Mouse (Mus musculus): ENCODE measurements at regions not wholly inside any gene's neighbourhood (a gene's known extent, or its start where the extent isn't known, plus 50 kb on each side); places are given as distances from the start of the nearest gene placed in this dataset.

GRCm38 (mm10) chrX:11631186-11631913, 303.7 kb downstream of the H2al1j start:
- WGBS = 15% methylated on average over 14 of the region's 14 CpGs
- Histone ChIP-seq H3K4me1 (peaks cover 7% of the 10 kb centered on the region; the same call in 1 of the 2 replicates), H3K36me3 (no peaks in the 10 kb centered on the region), H3K27me3 (peaks cover 18% of the 10 kb centered on the region; the same call in 1 of the 2 replicates), H3K9ac (no peak overlapping the region), H3K4me3 (peak overlapping the region; percentile 16), H3K4me2 (replicated peaks) (peak overlapping the region; percentile 54), H3K9me3 (no peaks in the 10 kb centered on the region), H3K27ac (no peak overlapping the region)
- ATAC-seq (ENCODE audit: low FRiP score, low read depth) = no peak

GRCm38 (mm10) chrX:11632011-11632410, 304.4 kb downstream of the H2al1j start:
- Histone ChIP-seq H3K4me1 (peaks cover 7% of the 10 kb centered on the region; the same call in 1 of the 2 replicates), H3K36me3 (no peaks in the 10 kb centered on the region), H3K9me3 (no peaks in the 10 kb centered on the region), H3K27me3 (peaks cover 21% of the 10 kb centered on the region; the same call in 1 of the 2 replicates), H3K27ac (no peak overlapping the region), H3K4me3 (peak overlapping the region; percentile 16), H3K9ac (no peak overlapping the region), H3K4me2 (replicated peaks) (peak overlapping the region; percentile 54)
- WGBS = 15% methylated on average over 14 of the region's 14 CpGs
- ATAC-seq (ENCODE audit: low FRiP score, low read depth) = no peak

GRCm38 (mm10) chrX:11633823-11634222, 306.2 kb downstream of the H2al1j start:
- H3K9me3 ChIP-seq = no peaks in the 10 kb centered on the region
- H3K9ac ChIP-seq = no peak overlapping the region
- peaks cover 7% of the 10 kb centered on the region; the same call in 1 of the 2 replicates for H3K4me1 ChIP-seq
- H3K36me3 ChIP-seq = no peaks in the 10 kb centered on the region
- H3K27ac ChIP-seq = no peak overlapping the region
- WGBS = 67% methylated on average over 6 of the region's 6 CpGs
- H3K4me2 ChIP-seq (replicated peaks) = no peak overlapping the region
- no peak overlapping the region for H3K4me3 ChIP-seq
- ATAC-seq (ENCODE audit: low FRiP score, low read depth) = no peak
- peaks cover 22% of the 10 kb centered on the region; the same call in 1 of the 2 replicates for H3K27me3 ChIP-seq

GRCm38 (mm10) chrX:11644484-11644883, 316.9 kb downstream of the H2al1j start:
- 71% methylated on average over 6 of the region's 6 CpGs for WGBS
- Histone ChIP-seq H3K9ac (no peak overlapping the region), H3K4me2 (replicated peaks) (no peak overlapping the region), H3K4me3 (no peak overlapping the region), H3K9me3 (no peaks in the 10 kb centered on the region), H3K27me3 (peaks cover 8% of the 10 kb centered on the region; the same call in 1 of the 2 replicates), H3K4me1 (no peaks in the 10 kb centered on the region), H3K36me3 (no peaks in the 10 kb centered on the region), H3K27ac (no peak overlapping the region)
- ATAC-seq (ENCODE audit: low FRiP score, low read depth) = no peak

- no peak overlapping the region for H3K9ac ChIP-seq
- H3K9me3 ChIP-seq = no peaks in the 10 kb centered on the region
- H3K36me3 ChIP-seq = no peaks in the 10 kb centered on the region
- no peak overlapping the region for H3K4me2 ChIP-seq (replicated peaks)
- no peak for ATAC-seq (ENCODE audit: low FRiP score, low read depth)
- H3K27me3 ChIP-seq = peaks cover 8% of the 10 kb centered on the region; the same call in 1 of the 2 replicates
- WGBS = 85% methylated on average over 7 of the region's 7 CpGs
- no peaks in the 10 kb centered on the region for H3K4me1 ChIP-seq
- no peak overlapping the region for H3K27ac ChIP-seq
- no peak overlapping the region for H3K4me3 ChIP-seq
Observed at GRCm38 (mm10) chrX:11646681-11647526, 319.3 kb downstream of the H2al1j start.

GRCm38 (mm10) chrX:11647527-11647836, 319.9 kb downstream of the H2al1j start:
- Histone ChIP-seq H3K4me1 (no peaks in the 10 kb centered on the region), H3K9ac (no peak overlapping the region), H3K27me3 (peaks cover 8% of the 10 kb centered on the region; the same call in 1 of the 2 replicates), H3K4me3 (no peak overlapping the region), H3K27ac (no peak overlapping the region), H3K36me3 (no peaks in the 10 kb centered on the region), H3K9me3 (no peaks in the 10 kb centered on the region), H3K4me2 (replicated peaks) (no peak overlapping the region)
- 38% methylated on average over 1 of the region's 1 CpGs for WGBS
- ATAC-seq (ENCODE audit: low FRiP score, low read depth) = no peak

- Histone ChIP-seq H3K27me3 (peaks cover 14% of the 10 kb centered on the region; the same call in 1 of the 2 replicates), H3K4me3 (no peak overlapping the region), H3K4me2 (replicated peaks) (no peak overlapping the region), H3K27ac (no peak overlapping the region), H3K36me3 (no peaks in the 10 kb centered on the region), H3K9me3 (no peaks in the 10 kb centered on the region), H3K4me1 (peaks cover 15% of the 10 kb centered on the region; the same call in 1 of the 2 replicates), H3K9ac (no peak overlapping the region)
- WGBS = 86% methylated on average over 2 of the region's 2 CpGs
- no peak for ATAC-seq (ENCODE audit: low FRiP score, low read depth)
Observed at GRCm38 (mm10) chrX:11653336-11653735, 325.7 kb downstream of the H2al1j start.

GRCm38 (mm10) chrX:11654976-11655375, 327.4 kb downstream of the H2al1j start:
- Histone ChIP-seq H3K4me2 (replicated peaks) (no peak overlapping the region), H3K36me3 (no peaks in the 10 kb centered on the region), H3K4me1 (peaks cover 15% of the 10 kb centered on the region; the same call in 1 of the 2 replicates), H3K27me3 (peaks cover 18% of the 10 kb centered on the region; the same call in 1 of the 2 replicates), H3K9me3 (no peaks in the 10 kb centered on the region), H3K4me3 (no peak overlapping the region), H3K9ac (no peak overlapping the region), H3K27ac (no peak overlapping the region)
- WGBS = 54% methylated on average over 5 of the region's 5 CpGs
- no peak for ATAC-seq (ENCODE audit: low FRiP score, low read depth)

GRCm38 (mm10) chrX:11655466-11655865, 327.8 kb downstream of the H2al1j start:
- H3K4me3 ChIP-seq = no peak overlapping the region
- H3K27me3 ChIP-seq = peaks cover 20% of the 10 kb centered on the region; the same call in 1 of the 2 replicates
- no peak overlapping the region for H3K4me2 ChIP-seq (replicated peaks)
- no peak overlapping the region for H3K27ac ChIP-seq
- H3K9me3 ChIP-seq = no peaks in the 10 kb centered on the region
- ATAC-seq (ENCODE audit: low FRiP score, low read depth) = no peak
- no peaks in the 10 kb centered on the region for H3K36me3 ChIP-seq
- no peak overlapping the region for H3K9ac ChIP-seq
- WGBS = 20% methylated on average over 6 of the region's 6 CpGs
- H3K4me1 ChIP-seq = peaks cover 15% of the 10 kb centered on the region; the same call in 1 of the 2 replicates

- Histone ChIP-seq H3K27ac (no peak overlapping the region), H3K4me3 (no peak overlapping the region), H3K9ac (no peak overlapping the region), H3K9me3 (no peaks in the 10 kb centered on the region), H3K4me1 (peaks cover 15% of the 10 kb centered on the region; the same call in 1 of the 2 replicates), H3K4me2 (replicated peaks) (no peak overlapping the region), H3K27me3 (peaks cover 34% of the 10 kb centered on the region), H3K36me3 (no peaks in the 10 kb centered on the region)
- no peak for ATAC-seq (ENCODE audit: low FRiP score, low read depth)
- 43% methylated on average over 9 of the region's 9 CpGs for WGBS
Observed at GRCm38 (mm10) chrX:11657606-11658254, 330.1 kb downstream of the H2al1j start.

- Histone ChIP-seq H3K4me1 (peaks cover 16% of the 10 kb centered on the region), H3K9ac (no peak overlapping the region), H3K4me3 (no peak overlapping the region), H3K27me3 (peaks cover 51% of the 10 kb centered on the region), H3K4me2 (replicated peaks) (no peak overlapping the region), H3K27ac (no peak overlapping the region; the same call in 1 of the 2 replicates), H3K9me3 (no peaks in the 10 kb centered on the region), H3K36me3 (no peaks in the 10 kb centered on the region)
- ATAC-seq (ENCODE audit: low FRiP score, low read depth) = no peak
- 33% methylated on average over 6 of the region's 6 CpGs for WGBS
Observed at GRCm38 (mm10) chrX:11663187-11663829, 335.7 kb downstream of the H2al1j start.
